Mouse (Mus musculus): ENCODE measurements around the gene Ccdc39. TPM values are rescaled to one million over a fixed set of nuclear protein-coding genes. Genes with fewer than 3 reads are reported as not detected.

The Ccdc39 gene
- 9.3 and 10.9 TPM in 2 replicates for polyA plus RNA-seq (2014; fragmentation: Nextera tagmentation; extraction: Ambion mirVana)

DNA sequence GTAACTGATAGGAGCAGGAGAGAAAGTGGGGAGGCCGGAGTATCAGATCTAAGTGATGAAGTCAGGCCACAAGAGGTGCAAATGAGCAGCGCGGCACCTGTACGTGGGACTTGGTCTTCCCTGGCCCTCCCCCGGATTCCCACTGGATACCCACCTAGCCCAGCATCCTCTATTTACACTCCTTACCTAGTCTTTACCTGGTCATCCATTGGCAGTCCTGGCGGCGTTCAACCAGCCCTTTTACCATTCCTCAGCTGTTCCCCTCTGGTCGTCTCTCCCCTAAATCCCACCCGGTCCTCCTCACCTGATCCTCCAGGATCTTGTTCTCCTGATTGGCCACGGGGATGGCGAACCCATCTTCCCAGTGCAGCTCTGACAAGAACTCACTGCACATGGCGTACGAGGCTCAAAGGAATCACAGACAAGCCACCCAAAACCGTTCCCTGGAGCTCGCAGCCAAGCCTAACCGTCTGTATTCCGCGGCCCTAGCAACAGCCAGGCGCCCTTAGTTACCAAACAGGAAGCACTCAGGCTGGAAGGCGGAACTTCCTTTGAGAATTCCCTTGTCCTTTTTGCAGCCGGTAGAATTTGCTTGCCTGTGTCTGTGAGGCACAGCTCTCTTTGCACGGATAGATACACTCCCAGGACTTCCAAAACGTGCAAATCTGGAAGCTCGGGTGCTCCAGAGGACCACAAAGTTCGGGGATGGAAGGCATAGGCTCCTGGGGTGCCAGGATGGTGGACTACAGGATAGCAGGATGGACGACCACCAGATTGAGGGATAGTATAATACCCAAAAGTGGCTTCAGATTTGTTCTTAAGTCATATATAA is at the start of gene Ccdc39:
Ccdc39 (minus strand) TSS at position 510 of the 832 bp plus-strand sequence.
- Histone ChIP-seq H3K27me3 (ENCODE audit: control insufficient read depth, insufficient read depth, low read length) (no peaks in the 10 kb centered on the region), H3K4me3 (ENCODE audit: low read depth, low read length) (peak within 1 kb of the TSS; percentile 46), H3K4me1 (ENCODE audit: control insufficient read depth, insufficient read depth, low read length) (no peaks in the 10 kb centered on the region; the same call in none of the 2 replicates), H3K36me3 (ENCODE audit: control insufficient read depth, insufficient read depth, low read length) (no peaks in the 10 kb centered on the region), H3K4me2 (peak within 1 kb of the TSS; percentile 77), H3K9me3 (ENCODE audit: control insufficient read depth, low read length) (no peaks in the 10 kb centered on the region), H3K9ac (ENCODE audit: low read length) (peak within 1 kb of the TSS; percentile 74), H3K27ac (ENCODE audit: low read depth, low read length) (no peak within 1 kb of the TSS; the same call in 1 of the 2 replicates)
- peak; percentile 97 for DNase-seq (ENCODE audit: low spot score, missing footprints)
- 5% methylated on average over 26 of the region's 26 CpGs for WGBS
- peak; percentile 96 for ATAC-seq (ENCODE audit: low FRiP score)

GRCm38 (mm10) chr3:33893433-33893832 is 49.3 kb upstream of the Ccdc39 start:
- H3K9me3 ChIP-seq (ENCODE audit: control insufficient read depth, low read length): no peaks in the 10 kb centered on the region
- H3K4me1 ChIP-seq (ENCODE audit: control insufficient read depth, insufficient read depth, low read length): no peaks in the 10 kb centered on the region
- H3K4me3 ChIP-seq (ENCODE audit: low read depth, low read length): no peak overlapping the region
- no peaks in the 10 kb centered on the region for H3K36me3 ChIP-seq (ENCODE audit: control insufficient read depth, insufficient read depth, low read length)
- WGBS: 91% methylated on average over 5 of the region's 5 CpGs
- H3K27ac ChIP-seq (ENCODE audit: low read depth, low read length): no peak overlapping the region
- no peak overlapping the region for H3K9ac ChIP-seq (ENCODE audit: low read length)
- ATAC-seq (ENCODE audit: low FRiP score) (no peak), DNase-seq (ENCODE audit: low spot score, missing footprints) (no peak)
- no peak overlapping the region for H3K4me2 ChIP-seq
- H3K27me3 ChIP-seq (ENCODE audit: control insufficient read depth, insufficient read depth, low read length): no peaks in the 10 kb centered on the region

GRCm38 (mm10) chr3:33887438-33887837 is 43.3 kb upstream of the Ccdc39 start:
- Histone ChIP-seq H3K4me3 (ENCODE audit: low read depth, low read length) (no peak overlapping the region), H3K27me3 (ENCODE audit: control insufficient read depth, insufficient read depth, low read length) (no peaks in the 10 kb centered on the region), H3K9me3 (ENCODE audit: control insufficient read depth, low read length) (no peaks in the 10 kb centered on the region), H3K27ac (ENCODE audit: low read depth, low read length) (no peak overlapping the region), H3K4me2 (no peak overlapping the region; the same call in 1 of the 2 replicates), H3K9ac (ENCODE audit: low read length) (no peak overlapping the region), H3K4me1 (ENCODE audit: control insufficient read depth, insufficient read depth, low read length) (no peaks in the 10 kb centered on the region), H3K36me3 (ENCODE audit: control insufficient read depth, insufficient read depth, low read length) (no peaks in the 10 kb centered on the region)
- 34% methylated on average over 8 of the region's 8 CpGs for WGBS
- DNase-seq (ENCODE audit: low spot score, missing footprints) (no peak), ATAC-seq (ENCODE audit: low FRiP score) (peak; percentile 54; the same call in 1 of the 2 replicates)

GRCm38 (mm10) chr3:33883105-33883504 is 39.0 kb upstream of the Ccdc39 start:
- 88% methylated on average over 6 of the region's 6 CpGs for WGBS
- ATAC-seq (ENCODE audit: low FRiP score) (no peak), DNase-seq (ENCODE audit: low spot score, missing footprints) (no peak)
- H3K9ac ChIP-seq (ENCODE audit: low read length): no peak overlapping the region
- H3K4me1 ChIP-seq (ENCODE audit: control insufficient read depth, insufficient read depth, low read length): no peaks in the 10 kb centered on the region
- no peak overlapping the region for H3K4me2 ChIP-seq
- no peaks in the 10 kb centered on the region for H3K9me3 ChIP-seq (ENCODE audit: control insufficient read depth, low read length)
- no peaks in the 10 kb centered on the region for H3K27me3 ChIP-seq (ENCODE audit: control insufficient read depth, insufficient read depth, low read length)
- no peak overlapping the region for H3K4me3 ChIP-seq (ENCODE audit: low read depth, low read length)
- no peaks in the 10 kb centered on the region for H3K36me3 ChIP-seq (ENCODE audit: control insufficient read depth, insufficient read depth, low read length)
- no peak overlapping the region for H3K27ac ChIP-seq (ENCODE audit: low read depth, low read length)

GRCm38 (mm10) chr3:33882695-33883094 is 38.6 kb upstream of the Ccdc39 start:
- DNase-seq (ENCODE audit: low spot score, missing footprints) (no peak), ATAC-seq (ENCODE audit: low FRiP score) (no peak)
- WGBS: 78% methylated on average over 2 of the region's 2 CpGs
- H3K9ac ChIP-seq (ENCODE audit: low read length): no peak overlapping the region
- no peaks in the 10 kb centered on the region for H3K36me3 ChIP-seq (ENCODE audit: control insufficient read depth, insufficient read depth, low read length)
- no peak overlapping the region for H3K4me3 ChIP-seq (ENCODE audit: low read depth, low read length)
- H3K27me3 ChIP-seq (ENCODE audit: control insufficient read depth, insufficient read depth, low read length): no peaks in the 10 kb centered on the region
- H3K9me3 ChIP-seq (ENCODE audit: control insufficient read depth, low read length): no peaks in the 10 kb centered on the region
- H3K4me2 ChIP-seq: no peak overlapping the region
- H3K4me1 ChIP-seq (ENCODE audit: control insufficient read depth, insufficient read depth, low read length): no peaks in the 10 kb centered on the region
- no peak overlapping the region for H3K27ac ChIP-seq (ENCODE audit: low read depth, low read length)

GRCm38 (mm10) chr3:33878661-33879060 is 34.6 kb upstream of the Ccdc39 start:
- DNase-seq (ENCODE audit: low spot score, missing footprints): no peak
- H3K4me1 ChIP-seq (ENCODE audit: control insufficient read depth, insufficient read depth, low read length): peaks cover 1% of the 10 kb centered on the region; the same call in 1 of the 2 replicates
- no peaks in the 10 kb centered on the region for H3K27me3 ChIP-seq (ENCODE audit: control insufficient read depth, insufficient read depth, low read length)
- no peak overlapping the region for H3K4me3 ChIP-seq (ENCODE audit: low read depth, low read length)
- 90% methylated on average over 6 of the region's 6 CpGs for WGBS
- no peak overlapping the region for H3K4me2 ChIP-seq
- H3K9ac ChIP-seq (ENCODE audit: low read length): no peak overlapping the region
- no peaks in the 10 kb centered on the region for H3K36me3 ChIP-seq (ENCODE audit: control insufficient read depth, insufficient read depth, low read length)
- H3K27ac ChIP-seq (ENCODE audit: low read depth, low read length): no peak overlapping the region
- ATAC-seq (ENCODE audit: low FRiP score): no peak
- no peaks in the 10 kb centered on the region for H3K9me3 ChIP-seq (ENCODE audit: control insufficient read depth, low read length)

GRCm38 (mm10) chr3:33874456-33875286 is 30.6 kb upstream of the Ccdc39 start:
- ATAC-seq (ENCODE audit: low FRiP score) (no peak), DNase-seq (ENCODE audit: low spot score, missing footprints) (no peak)
- H3K36me3 ChIP-seq (ENCODE audit: control insufficient read depth, insufficient read depth, low read length): no peaks in the 10 kb centered on the region
- WGBS: 86% methylated on average over 12 of the region's 12 CpGs
- H3K4me3 ChIP-seq (ENCODE audit: low read depth, low read length): no peak overlapping the region
- H3K9ac ChIP-seq (ENCODE audit: low read length): no peak overlapping the region
- no peak overlapping the region for H3K4me2 ChIP-seq
- no peaks in the 10 kb centered on the region for H3K9me3 ChIP-seq (ENCODE audit: control insufficient read depth, low read length)
- H3K27me3 ChIP-seq (ENCODE audit: control insufficient read depth, insufficient read depth, low read length): no peaks in the 10 kb centered on the region
- peaks cover 2% of the 10 kb centered on the region; the same call in 1 of the 2 replicates for H3K4me1 ChIP-seq (ENCODE audit: control insufficient read depth, insufficient read depth, low read length)
- no peak overlapping the region for H3K27ac ChIP-seq (ENCODE audit: low read depth, low read length)

- no peak overlapping the region for H3K4me2 ChIP-seq
- H3K4me1 ChIP-seq (ENCODE audit: control insufficient read depth, insufficient read depth, low read length): peaks cover 2% of the 10 kb centered on the region; the same call in 1 of the 2 replicates
- 83% methylated on average over 7 of the region's 7 CpGs for WGBS
- H3K27me3 ChIP-seq (ENCODE audit: control insufficient read depth, insufficient read depth, low read length): no peaks in the 10 kb centered on the region
- peak; percentile 86 for DNase-seq (ENCODE audit: low spot score, missing footprints)
- no peak overlapping the region for H3K4me3 ChIP-seq (ENCODE audit: low read depth, low read length)
- no peak for ATAC-seq (ENCODE audit: low FRiP score)
- no peaks in the 10 kb centered on the region for H3K36me3 ChIP-seq (ENCODE audit: control insufficient read depth, insufficient read depth, low read length)
- no peaks in the 10 kb centered on the region for H3K9me3 ChIP-seq (ENCODE audit: control insufficient read depth, low read length)
- no peak overlapping the region for H3K9ac ChIP-seq (ENCODE audit: low read length)
- peak overlapping the region; percentile 10; the same call in 1 of the 2 replicates for H3K27ac ChIP-seq (ENCODE audit: low read depth, low read length)
These were observed 29.7 kb upstream of the Ccdc39 start for GRCm38 (mm10) chr3:33873837-33874236.
